Mouse (Mus musculus): Measurements from ENCODE around the gene Cdc37.

- peak; percentile 1 for TF ChIP-seq CTCF (IDR thresholded peaks at IDR 0.05)
- TF ChIP-seq EP300 (IDR thresholded peaks at IDR 0.05) = no peak
Measured at GRCm38 (mm10) chr9:21131059-21131956, 18.5 kb downstream of the Cdc37 start, which contains the start of gene Tyk2.
